Mouse (Mus musculus) B cell, adult 2 months (primary cell): ENCODE results near the gene Pnpla2.
"Not testable (repeated sequence)": the region's sequence is repeated elsewhere in the genome, so short reads cannot be mapped to it uniquely, and the experiment has no call there.

Experiments used
- DNase-seq, 2 experiments: peaks; one replicate each; pipeline ENCODE4 v3.0.0; 2022

Pnpla2 gene

DNA sequence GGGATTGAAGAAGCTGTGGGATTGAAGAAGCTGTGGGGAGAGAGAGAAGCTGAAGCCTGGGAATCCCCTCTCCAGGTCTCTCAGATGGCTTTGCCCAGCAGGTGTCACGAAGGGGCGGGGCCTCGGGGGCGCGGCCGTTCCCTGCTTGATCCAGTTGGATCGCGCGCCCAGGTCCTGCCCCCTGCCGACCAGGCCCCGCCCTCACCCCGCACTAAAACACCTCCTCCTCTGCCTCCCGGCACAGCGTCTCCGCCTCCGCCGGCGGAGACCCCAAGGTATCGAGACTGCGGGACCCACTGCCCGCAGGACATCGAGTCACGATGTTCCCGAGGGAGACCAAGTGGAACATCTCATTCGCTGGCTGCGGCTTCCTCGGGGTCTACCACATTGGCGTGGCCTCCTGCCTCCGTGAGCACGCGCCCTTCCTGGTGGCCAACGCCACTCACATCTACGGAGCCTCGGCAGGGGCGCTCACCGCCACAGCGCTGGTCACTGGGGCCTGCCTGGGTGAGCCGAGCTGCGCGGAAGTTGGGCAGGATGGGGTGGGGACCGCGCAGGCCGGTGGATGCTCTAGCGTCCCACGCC lies at the start of gene Pnpla2:
Gene Pnpla2 (plus strand): TSS at position 232 of the 585 bp plus-strand sequence.
- peak; percentile 97 to 98 for DNase-seq

DNA sequence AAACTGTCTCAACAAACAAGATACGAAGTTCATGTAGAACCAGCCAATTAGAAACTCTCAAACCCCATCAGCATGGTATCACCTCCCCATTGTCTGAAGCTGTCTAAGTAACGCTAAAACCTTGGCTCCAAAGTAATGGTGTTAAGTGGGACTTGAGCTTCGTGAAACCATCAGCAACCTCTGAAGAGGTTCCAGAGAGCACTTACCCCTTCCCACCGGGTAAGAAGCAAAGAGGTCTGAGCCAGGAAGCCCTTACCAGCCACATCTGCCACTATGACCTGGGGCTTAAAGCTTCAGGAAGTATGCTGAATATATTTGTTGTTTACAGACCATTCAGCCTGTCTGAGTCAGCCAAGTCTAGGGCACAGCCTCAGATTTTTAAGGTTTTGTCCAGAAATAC lies 49.5 kb upstream of the Pnpla2 start:
- no peak for DNase-seq

DNA sequence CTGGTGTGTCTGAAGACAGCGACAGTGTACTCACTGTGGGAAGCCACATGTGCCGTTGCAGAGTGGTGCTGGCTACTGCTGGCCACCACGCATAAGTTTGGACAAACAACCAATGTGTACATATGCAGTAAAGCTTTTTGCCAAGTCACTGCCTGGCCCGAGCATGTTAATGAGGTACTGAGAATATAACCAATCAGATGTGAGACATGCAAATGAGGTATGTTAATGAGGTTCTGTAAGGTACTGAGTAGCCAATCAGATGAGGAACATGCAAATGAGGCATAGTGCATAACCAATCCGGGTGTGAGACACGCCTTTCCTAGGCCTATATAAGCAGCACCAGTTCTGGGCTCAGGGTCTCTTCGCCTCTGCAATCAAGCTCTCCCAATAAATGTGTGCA lies 47.3 kb upstream of the Pnpla2 start:
- DNase-seq, result not testable (repeated sequence)

DNA sequence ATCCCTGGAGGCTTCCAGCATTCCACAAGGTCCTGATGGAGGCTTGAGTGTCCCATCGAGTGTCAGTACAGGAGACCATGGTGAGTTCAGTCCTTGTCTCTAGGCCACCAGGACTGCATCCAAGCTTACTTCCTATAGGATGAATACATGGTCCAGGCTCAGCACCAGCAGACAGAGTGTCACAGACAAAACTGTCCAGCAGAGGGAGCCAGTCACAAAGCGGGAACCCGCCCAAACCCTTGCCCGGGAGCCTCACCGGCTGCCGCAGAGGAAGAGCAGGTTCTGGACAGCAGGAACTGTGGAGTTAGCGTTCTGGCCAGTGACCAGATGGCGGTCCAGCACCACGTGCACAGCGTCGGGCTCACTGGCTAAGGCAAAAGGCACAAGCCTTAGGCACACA lies 46.2 kb upstream of the Pnpla2 start:
- DNase-seq, result peak; percentile 86 to 88

DNA sequence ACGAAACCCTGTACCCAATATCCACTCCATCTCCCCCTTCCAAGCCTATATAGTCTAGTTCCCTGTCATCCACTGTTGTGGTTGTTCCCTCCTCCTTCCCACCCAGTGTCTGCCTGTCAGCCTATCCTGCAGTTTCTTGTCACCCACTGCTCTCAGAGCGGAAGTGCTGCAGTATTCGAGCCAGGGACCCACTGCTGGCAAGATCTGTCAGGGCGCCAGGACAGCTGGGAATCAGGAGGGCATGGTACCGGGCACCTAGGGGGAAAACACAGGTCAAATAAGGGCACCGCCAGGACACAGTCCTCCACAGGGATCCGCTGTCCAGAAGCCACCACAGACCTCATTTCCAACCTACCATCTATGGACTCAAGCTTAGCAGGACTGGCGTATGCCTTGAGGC lies 44.4 kb upstream of the Pnpla2 start:
- DNase-seq, result no peak

DNA sequence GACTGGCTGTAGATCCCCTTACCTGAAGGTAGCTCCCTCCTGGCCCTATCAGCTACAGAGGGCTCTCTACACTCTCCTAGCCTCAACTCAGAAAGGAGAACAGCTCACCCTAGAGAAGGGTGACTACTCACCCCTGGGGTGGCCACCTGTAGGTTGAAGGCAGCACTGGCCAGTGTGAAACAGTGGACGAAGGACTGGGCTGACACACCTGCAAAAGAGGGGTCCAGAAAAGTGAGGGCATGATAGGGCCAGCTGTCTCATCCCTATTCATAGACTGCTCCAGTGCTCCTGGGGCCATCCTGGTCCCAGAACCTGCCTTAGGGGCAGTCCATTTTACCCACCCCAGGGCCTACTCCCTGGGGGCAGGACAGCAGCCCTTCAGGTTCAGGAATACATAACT lies 43.3 kb upstream of the Pnpla2 start:
- DNase-seq, result no peak

DNA sequence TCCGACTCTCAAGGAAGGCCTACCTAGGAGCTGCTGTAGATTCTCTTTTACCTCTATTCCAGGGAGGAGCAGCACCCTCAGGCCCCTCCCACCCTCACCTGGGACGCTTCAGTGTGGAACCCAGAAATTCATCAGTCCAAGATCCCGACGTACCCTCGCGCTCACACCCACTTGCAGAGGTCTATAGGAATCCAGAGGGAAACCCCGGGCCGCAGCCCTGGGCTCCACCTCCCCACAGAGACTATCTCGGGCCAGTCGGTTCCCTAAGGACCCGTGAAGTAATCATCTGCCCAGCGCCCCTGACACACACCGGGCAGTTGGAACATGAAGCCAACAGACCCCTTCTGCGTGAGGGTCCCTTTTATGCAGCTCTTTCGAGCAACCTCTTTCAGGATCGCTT lies 41.7 kb upstream of the Pnpla2 start:
- DNase-seq, result no peak

DNA sequence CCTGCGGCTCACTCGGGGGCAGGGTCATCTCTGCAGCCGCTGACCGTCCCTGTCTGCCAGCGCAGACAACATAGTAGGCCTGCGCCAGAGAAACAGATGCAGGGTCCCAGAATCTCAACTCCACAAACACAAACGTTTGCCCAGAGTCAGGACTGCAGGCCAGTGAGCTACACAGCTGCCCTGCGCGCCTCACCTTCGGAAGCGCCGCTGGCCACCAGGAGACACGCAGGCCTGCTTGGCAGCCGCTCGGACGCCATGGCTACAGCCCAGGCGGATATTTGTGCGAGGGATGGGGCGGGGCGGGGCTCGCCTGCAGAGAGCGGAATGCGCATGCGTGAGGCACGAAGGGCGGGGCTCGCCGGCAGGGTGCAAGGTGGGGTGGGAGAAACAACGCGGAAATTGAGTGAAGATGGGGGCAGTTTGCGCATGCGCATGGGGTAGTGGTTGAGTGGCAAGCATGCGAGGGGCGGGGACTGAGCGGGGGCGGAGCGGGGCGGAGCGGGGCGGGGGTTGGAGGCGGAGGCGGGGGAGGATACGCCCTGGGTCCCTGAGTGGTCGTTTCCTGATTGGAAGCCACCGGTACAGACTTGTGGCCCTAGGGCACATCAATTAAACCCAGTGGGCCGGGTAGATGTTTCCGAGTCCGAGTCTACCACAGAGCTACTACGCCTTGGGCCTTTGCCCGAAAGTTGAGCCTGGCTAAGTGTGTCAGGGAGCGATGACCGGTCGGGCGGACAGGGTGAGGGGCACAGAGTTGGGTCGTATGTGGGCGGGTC lies 41.0 kb upstream of the Pnpla2 start, which contains the start of gene Gatd1:
Gene Gatd1 (minus strand): TSS at position 328 of the 776 bp plus-strand sequence.
- DNase-seq, result peak; percentile 99

DNA sequence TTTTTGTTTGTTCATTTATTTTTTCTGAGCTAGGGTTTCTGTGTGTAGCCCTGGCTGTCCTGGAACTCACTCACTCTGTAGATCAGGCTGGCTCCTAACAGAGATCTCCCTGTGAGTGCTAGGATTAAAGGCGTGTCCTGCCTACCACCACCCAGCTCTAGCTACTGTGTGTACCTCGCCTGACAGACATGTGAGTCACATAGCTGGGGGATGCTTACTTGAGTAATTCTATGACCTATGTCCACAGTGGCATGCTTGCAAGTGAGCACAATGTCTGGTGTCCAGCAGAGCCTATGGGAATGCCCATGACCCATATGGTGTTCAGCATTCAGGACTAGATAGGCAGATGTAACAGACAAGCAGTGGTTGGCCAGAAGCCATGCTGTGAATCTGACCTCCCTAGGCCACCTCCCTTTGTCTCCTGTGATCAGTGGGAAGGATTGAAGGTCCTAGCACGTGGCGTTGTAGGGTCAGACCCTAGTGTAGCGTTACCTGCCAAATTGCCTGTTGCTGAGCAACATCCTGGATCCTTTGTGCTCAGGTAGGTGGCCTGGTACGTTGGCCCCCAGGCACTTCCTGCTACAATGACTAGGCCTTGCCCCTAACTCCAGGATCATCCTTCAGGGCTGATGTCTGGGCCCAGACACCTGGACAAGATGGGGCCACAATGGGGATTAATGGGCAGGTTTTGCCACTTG lies 38.7 kb upstream of the Pnpla2 start:
- no peak for DNase-seq

DNA sequence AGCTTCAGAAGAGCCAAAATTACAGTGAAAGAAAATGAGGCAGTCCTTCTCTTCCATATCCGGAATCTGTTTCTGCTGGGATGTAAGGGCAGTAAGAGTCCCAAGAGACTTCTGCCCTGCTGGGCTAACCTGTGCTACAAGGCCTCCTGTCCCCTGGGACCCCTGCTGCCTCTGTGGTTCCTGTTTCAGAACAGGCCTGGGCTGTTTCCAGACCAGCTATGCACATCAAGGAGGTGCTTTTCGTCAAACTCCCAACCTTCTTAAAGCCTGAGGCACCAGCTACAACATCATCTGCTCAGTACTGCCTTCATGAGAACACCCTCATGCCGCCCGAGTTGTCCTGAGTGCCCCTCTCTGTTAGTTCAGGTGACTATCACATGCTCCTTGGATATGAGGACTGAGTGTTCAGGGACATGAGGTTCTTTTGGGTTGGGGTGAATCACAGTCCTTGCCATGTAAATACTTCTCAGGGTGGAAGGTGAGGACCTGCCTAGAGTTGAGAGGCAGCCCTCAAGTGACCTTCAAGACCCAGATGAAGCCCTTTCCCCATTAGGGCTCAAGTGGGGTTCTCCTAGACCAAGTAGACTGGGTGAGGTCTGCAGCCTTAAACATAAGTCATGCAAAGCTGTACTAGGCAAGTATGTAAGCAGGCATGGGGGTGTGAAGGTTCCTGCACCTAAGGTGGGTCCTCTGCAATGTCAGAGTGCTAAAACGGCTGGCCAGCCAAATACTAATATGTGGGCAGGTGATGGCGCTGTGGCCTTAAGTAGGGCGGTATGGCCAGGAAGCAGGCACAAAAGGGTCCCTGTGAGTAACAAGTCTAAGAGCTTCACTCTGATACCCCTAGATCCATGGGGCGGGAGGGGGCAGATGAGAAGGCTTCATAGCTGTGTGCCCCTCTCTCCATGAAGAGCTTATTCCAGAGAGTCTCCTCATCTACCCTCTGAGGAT lies 37.0 kb upstream of the Pnpla2 start:
- no peak for DNase-seq

DNA sequence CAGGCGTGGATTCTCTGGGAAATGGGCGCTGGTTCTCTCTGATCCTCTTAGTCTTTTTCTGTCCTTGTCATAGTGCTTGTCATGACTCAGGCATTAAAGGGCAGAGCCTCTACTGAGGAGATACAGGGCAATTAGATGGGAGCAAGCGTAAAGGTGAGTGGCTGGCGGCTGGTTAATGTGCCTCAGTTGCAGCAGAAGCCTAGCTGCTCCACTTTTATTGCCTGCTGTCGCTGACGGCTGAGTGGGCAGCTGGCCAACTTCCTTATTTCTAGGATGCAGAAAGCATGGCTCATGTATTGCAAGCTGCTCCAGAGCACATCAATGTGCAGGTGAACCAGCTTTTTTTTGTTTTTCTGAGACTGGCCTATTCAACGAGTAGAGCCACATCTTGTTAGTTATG lies 36.0 kb upstream of the Pnpla2 start:
- no peak for DNase-seq

DNA sequence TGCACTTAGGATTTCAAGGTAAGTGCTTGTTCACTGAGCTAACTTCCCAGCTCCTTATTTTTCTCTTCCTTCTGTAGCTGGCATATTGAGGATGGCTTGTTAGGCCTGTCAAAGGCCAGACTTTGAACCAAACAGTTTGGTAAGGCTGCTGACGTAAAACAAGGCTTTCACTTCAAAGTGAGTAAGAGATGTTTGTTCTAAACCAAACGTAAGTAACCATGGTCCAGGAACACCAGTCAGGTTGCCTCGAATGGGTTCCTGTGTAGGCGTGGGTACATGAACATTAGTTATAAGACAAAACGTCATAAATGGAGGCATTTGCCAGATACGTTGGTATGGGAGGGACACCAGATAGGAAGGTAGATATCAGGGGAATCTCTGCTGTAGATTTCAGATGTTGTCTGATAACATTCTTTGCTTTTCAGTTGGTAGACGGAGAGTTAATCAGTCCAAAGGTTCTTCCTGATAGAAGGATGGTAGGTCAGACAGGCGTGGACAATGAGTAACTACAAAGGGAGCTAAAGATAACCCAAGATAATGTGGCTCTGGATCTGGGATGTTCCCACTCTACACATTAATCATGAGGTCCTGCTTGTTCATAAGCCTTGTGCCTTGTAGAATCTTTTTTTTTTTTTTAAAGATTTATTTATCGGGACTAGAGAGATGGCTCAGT lies 34.8 kb upstream of the Pnpla2 start:
- no peak for DNase-seq

DNA sequence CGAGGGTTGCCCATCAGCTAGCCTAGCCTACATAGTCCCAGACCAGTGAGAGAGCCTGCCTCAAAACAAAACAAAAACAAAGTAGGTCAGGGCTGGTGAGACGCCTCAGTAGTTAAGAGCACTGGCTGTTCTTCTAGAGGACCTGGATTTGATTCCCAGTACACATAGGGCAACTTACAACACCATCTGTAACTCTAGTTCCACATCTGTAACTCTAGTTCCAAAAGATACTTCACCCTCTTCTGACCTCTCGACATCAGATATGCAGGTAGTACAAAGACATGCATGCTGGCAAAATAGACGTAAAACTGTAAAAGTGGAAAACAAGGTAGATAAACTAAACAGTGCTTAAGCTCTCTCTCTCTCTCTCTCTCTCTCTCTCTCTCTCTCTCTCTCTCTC lies 31.2 kb upstream of the Pnpla2 start:
- no peak for DNase-seq

DNA sequence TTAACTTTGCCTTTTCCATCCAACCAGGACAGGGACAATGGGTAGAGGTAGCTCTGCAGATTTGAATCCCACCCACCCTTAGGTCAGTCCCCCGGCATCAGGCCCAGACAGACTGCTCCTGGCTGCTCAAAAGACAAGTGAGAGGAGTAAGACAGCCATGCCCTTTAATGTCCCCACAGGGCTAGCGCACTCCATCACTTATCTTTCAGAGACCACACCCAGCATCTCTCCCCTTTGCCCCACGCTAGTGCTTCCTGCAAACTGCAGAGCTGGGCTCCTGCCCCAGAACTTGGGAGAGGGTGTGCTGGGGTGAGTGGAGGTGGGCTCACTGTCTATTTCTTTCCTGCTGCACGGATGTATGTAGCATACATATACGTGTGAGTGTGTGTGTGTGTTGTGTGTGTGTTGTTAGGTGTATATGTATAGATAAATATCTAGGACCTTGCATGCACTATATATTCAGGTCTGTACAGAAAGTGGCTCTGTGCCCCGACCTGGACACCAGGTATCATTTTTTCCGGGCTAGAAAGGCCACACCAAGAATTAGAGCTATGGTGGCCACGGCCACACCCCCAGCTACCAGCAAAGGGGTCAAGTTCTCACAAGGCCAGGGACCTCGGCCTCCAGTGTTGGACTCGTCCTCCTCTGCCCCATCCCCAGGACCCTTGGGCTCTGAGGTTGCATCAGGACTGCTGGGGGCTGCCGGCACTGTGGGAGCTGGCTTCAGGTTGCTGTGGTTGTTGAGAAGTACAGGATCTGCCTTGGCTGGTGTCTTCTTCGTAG lies 27.9 kb upstream of the Pnpla2 start:
- DNase-seq, result no peak

DNA sequence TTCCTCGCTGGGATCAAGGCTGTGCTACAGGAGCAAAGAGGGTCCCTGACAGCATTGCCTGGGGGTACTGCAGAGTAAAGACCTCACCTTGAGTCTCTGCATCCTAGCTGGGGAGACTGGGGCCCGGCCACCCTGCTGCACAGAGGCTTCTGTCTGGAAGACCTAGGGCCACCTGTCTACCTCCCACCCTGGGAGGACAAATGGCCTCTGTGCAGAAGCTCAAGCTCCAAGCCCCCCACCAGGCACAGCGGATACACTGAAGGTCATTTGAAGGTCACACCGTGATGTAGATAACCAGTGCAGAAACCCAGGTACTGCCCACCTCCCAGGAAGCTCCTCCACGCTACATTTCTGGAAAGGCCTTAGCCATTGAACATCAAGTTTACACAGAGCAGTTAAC lies 26.3 kb upstream of the Pnpla2 start:
- no peak for DNase-seq

DNA sequence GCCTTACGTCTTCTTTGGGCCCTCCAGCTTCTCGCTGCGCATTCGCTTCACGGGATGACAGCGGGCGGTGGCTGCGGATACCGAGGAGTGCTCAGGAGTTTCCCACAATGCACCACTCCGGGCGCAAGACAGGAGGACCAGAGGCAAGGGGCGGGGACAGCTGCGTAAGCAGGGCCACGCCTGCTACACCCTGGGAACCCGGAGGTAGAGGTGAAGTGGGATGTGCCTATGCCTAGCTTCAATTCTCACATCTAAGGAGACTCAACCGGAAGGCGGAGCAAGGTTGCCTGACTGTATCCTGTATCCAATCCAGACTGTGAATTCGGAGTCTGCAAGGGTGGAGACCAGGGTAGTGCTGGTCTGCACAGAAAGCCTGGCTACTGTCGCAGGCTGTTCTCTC lies 25.7 kb upstream of the Pnpla2 start, which contains the start of gene Cend1:
Gene Cend1 (minus strand): TSS at position 182 of the 400 bp plus-strand sequence.
- DNase-seq, result no peak

DNA sequence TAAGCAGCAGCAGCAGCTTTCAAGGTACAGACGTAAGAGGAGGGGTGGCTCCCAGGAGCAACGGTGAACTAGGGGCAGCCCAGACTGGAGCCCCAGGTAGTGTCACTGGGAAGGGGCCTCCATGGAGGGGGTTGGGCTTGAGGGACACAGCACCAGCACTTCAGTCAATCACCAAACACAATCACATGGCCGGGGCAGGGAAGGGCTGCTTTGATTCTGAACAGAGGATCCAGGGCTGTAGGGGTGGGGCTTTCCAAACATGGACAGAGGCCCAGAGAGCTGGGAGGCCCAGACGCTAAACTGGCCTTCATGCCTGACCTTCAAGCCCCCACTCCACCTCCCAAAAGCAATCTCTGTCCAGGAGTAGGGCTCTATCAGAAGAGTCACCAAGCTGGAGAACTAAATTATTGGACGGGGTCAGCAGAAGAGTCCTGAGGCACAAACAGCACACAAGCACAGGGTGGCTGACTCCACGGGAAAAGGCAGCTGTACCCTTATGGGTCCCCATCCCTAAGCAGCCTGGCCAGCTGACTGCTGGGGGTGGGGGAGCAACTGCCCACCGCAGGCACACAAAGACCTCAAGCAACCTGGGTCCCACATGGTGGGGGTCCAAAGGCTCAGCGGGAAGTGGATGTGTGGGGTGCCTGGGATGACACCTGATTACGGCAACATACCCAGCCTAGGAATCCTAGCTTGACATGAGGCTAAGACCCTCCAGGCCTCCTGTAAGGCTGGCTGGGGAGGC lies 25.0 kb upstream of the Pnpla2 start:
- no peak for DNase-seq

DNA sequence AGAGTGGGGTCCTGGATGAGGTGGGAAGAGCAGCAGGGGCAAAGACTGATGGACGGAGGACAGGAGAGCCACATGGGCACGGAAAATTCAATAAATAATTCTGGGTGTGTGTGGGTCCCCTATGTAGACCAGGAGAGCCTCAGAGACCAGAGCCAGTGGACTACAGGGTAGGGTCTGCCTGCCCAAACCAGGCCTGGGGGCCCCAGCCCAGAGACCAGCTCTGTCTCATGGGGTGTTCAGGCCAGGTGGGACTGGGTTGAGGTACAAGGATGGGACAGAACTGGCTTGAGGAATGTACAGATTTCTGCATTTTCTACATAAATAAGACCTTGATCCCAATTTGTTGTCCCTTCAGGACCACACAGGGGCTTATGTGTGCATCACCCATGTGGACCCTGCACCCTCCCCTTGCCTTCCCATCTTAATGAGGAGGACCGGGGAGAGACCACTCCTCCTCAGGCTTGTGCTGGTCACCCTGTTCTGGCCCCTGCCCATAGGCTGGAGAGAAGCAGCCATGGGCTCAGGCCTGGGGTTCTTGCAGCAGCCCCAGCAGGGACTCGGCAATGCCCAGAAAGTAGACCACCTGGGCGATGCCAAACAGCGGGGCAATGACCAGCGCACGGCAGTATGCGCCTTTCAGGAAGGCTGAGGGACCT lies 24.3 kb upstream of the Pnpla2 start:
- no peak for DNase-seq

DNA sequence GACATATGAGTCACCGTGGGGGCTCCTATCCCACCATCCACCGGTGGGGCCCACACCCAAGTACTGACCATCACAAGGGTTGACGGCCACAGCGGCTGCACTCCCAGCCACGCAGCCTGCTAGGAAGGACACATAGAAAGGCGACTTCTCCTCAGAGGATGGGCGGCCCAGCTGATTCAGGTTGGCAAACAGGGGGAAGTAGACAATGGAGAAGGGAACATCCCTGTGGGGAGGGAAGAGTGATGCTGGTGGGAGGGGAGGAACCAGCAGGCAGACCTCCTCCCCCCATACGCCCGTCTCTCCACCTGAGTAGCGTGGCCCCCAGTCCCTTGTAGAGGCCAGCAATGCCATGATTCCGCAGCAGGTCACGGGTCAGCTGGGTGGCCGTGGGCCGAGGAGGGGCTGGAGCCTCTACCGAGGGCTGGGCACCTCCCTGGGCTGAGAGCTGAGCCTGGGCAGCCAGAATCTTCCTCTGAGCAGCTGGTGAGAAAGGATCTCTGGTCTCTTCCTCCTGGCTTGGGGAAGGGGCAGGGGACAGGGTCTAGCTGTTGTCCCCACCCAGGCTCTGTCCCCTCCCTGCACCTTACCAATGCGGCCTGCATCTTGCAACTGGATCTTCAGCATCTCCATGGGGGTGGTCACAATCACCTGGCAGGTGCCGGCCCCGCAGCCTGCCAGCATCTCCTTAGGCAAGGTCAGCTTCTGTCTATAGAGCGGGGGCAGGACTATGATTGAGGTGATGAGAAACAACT lies 23.4 kb upstream of the Pnpla2 start:
- DNase-seq, result no peak
